Mouse (Mus musculus): ENCODE data around the gene Rab3b.

GRCm38 (mm10) chr4:108838031-108838430 lies 40.8 kb upstream of the Rab3b start:
- TF ChIP-seq CTCF (IDR thresholded peaks at IDR 0.05; ENCODE audit: insufficient read depth, low read depth, low read length) (no peak), POLR2A (IDR thresholded peaks at IDR 0.05; ENCODE audit: insufficient read depth, low read depth, low read length) (no peak)

All from olfactory bulb, adult 2 months (tissue).